Mouse (Mus musculus) neural tube, embryonic 15.5 days (tissue): Measurements from ENCODE around the gene Gm45062. TPM values are rescaled to one million over a fixed set of nuclear protein-coding genes. Genes with fewer than 3 reads are reported as not detected.

ENCODE experiments used
- ATAC-seq: fragments of 200-750 bp; cut with Nextera tagmentation; 2 replicates; pipeline ENCODE4 v1.8.0; 2017; ENCODE audit warnings: mild to moderate bottlenecking, moderate TSS enrichment, moderate library complexity; ENCODE audit not compliant: low FRiP score
- H3K27ac ChIP-seq: fragments of 300-500 bp; sonication (generic); replicated peaks from 2 replicates; pipeline ENCODE4 v1.5.1; 2015; ENCODE audit warnings: mild to moderate bottlenecking, inconsistent platforms
- H3K27me3 ChIP-seq: fragments of 300-500 bp; sonication (generic); replicated peaks from 2 replicates; pipeline ENCODE4 v1.6.1; 2015; ENCODE audit warnings: inconsistent platforms
- H3K36me3 ChIP-seq: fragments of 300-500 bp; sonication (generic); 2 replicates; pipeline ENCODE4 v1.6.1; 2015; ENCODE audit warnings: inconsistent platforms
- H3K4me1 ChIP-seq: fragments of 300-500 bp; sonication (generic); 2 replicates; pipeline ENCODE4 v1.6.1; 2015; ENCODE audit warnings: inconsistent platforms
- H3K4me2 ChIP-seq: fragments of 300-500 bp; sonication (generic); 2 replicates; pipeline ENCODE4 v1.6.1; 2015; ENCODE audit warnings: inconsistent platforms, mild to moderate bottlenecking, moderate library complexity
- H3K4me3 ChIP-seq: fragments of 300-500 bp; sonication (generic); replicated peaks from 2 replicates; pipeline ENCODE4 v1.5.1; 2015; ENCODE audit warnings: mild to moderate bottlenecking, inconsistent platforms
- H3K9ac ChIP-seq: fragments of 300-500 bp; sonication (generic); replicated peaks from 2 replicates; pipeline ENCODE4 v1.6.1; 2015; ENCODE audit warnings: mild to moderate bottlenecking, inconsistent platforms
- H3K9me3 ChIP-seq: fragments of 300-500 bp; sonication (generic); replicated peaks from 2 replicates; pipeline ENCODE4 v1.6.1; 2016; ENCODE audit warnings: inconsistent platforms
- WGBS: fragments of 180-500 bp; shearing (Covaris S2); methylation state at CpG from one replicate; pipeline ENCODE4 v1.1.7; 2015; ENCODE audit warnings: mixed read lengths; 5-methylcytosine and 5-hydroxymethylcytosine counted together
- polyA plus RNA-seq: library from polyadenylated mRNA; unstranded; fragments of >200 nt; fragmentation: Nextera tagmentation; extraction: Ambion mirVana; gene quantifications from 2 replicates; pipeline ENCODE4 v1.2.1, GENCODE M21; 2015

Gene Gm45062
- polyA plus RNA-seq, 1 experiment from 2014 or later, result 9.4 TPM

DNA sequence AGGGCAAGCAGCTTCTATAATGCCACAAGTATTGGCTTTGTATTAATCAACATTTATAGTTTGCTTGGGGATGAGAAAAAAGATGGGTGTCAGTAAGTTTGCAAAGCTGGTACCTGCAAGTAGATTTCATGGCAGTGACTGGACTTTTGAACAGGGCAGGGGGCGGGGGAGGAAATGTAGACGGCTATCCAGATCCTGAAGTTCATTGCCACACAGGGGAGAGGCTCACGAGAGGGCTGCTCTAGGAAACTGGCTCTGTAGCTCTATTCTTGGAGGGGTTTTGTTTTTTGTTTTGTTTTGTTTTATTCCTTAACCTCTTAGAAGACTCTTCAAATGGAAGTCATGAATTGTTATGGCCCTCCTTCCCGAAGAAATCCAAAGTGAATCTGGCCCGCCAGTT lies 162.2 kb downstream of the Gm45062 start:
- H3K27ac ChIP-seq, result no peak overlapping the region; the same call in 1 of the 2 replicates
- no peaks in the 10 kb centered on the region for H3K36me3 ChIP-seq
- H3K4me1 ChIP-seq, result peaks cover 24% of the 10 kb centered on the region
- H3K27me3 ChIP-seq, result no peaks in the 10 kb centered on the region
- no peak overlapping the region for H3K9ac ChIP-seq
- ATAC-seq, result no peak
- H3K4me2 ChIP-seq, result no peak overlapping the region
- H3K4me3 ChIP-seq, result no peak overlapping the region
- H3K9me3 ChIP-seq, result no peaks in the 10 kb centered on the region
- WGBS, result 65% methylated on average over 5 of the region's 5 CpGs

GRCm38 (mm10) chr6:8421959-8422581 lies 162.8 kb downstream of the Gm45062 start:
- Histone ChIP-seq H3K27me3 (no peaks in the 10 kb centered on the region), H3K4me3 (no peak overlapping the region), H3K4me1 (peaks cover 24% of the 10 kb centered on the region), H3K36me3 (no peaks in the 10 kb centered on the region), H3K4me2 (0 out of 2 replicates have a peak overlapping the region, but pooled peaks have one; percentile 9), H3K9me3 (no peaks in the 10 kb centered on the region), H3K27ac (peak overlapping the region; percentile 28; the same call in 1 of the 2 replicates), H3K9ac (no peak overlapping the region)
- peak; percentile 73; the same call in 1 of the 2 replicates for ATAC-seq
- WGBS, result 41% methylated on average over 10 of the region's 10 CpGs

DNA sequence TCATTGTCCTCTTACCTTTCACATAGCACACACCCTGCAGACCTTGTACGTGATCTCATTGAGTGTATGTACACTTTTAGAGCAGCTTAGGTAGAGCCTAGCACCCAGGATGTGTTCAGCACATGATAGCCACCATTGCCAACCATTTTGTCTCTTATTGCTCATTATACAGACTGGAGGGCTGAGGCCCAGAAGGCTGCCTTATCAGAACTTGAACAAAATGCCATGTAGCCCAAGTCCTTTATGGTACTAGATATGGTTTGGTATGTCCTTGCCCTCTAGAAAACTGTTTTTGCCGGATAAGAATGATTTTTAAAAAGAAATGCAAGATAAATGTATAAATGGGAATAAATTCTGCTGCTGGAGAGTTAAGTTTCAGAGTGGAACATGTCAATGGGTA lies 163.9 kb downstream of the Gm45062 start:
- Histone ChIP-seq H3K27ac (no peak overlapping the region), H3K27me3 (no peaks in the 10 kb centered on the region), H3K4me3 (no peak overlapping the region), H3K4me2 (no peak overlapping the region), H3K9ac (no peak overlapping the region), H3K4me1 (peaks cover 24% of the 10 kb centered on the region), H3K36me3 (no peaks in the 10 kb centered on the region), H3K9me3 (no peaks in the 10 kb centered on the region)
- ATAC-seq, result no peak
- WGBS, result 90% methylated on average over 2 of the region's 2 CpGs

GRCm38 (mm10) chr6:8427692-8428091 lies 168.4 kb downstream of the Gm45062 start:
- H3K27ac ChIP-seq, result no peak overlapping the region
- ATAC-seq, result no peak
- WGBS, result 84% methylated on average over 5 of the region's 5 CpGs

DNA sequence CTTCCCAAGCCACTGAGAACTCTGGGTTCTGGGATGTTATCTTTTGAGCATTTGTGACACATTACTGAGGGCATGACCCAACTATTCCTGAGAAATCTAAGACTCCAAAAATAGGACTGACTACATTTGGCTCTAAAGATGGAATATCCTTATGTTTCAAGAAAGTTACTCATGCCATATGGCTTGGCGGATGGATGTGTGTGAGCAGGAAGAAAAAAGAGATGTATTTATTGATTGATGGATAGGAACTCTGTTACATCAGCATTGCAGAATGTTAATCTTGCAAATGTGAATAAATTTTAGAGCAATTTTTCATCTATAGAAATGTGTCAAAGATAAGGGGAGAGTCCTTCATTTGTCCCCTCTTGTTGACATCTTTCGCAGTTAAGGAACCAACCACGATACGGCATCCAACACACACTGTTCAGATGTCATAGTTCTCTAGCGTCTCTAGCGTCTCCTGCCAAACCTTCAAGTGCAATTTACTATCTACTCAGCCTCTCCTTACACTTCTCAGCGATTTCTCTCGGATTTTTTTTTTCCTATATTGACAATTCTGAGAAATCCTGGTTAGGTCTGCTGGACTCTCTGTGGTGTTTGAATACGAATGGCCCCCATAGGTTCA lies 171.5 kb downstream of the Gm45062 start:
- ATAC-seq, result no peak
- Histone ChIP-seq H3K27me3 (no peaks in the 10 kb centered on the region), H3K4me2 (no peak overlapping the region), H3K27ac (no peak overlapping the region), H3K9ac (no peak overlapping the region), H3K4me1 (no peaks in the 10 kb centered on the region), H3K4me3 (no peak overlapping the region), H3K36me3 (no peaks in the 10 kb centered on the region), H3K9me3 (no peaks in the 10 kb centered on the region)
- 93% methylated on average over 9 of the region's 9 CpGs for WGBS

More at GRCm38 (mm10) chr6:8427692-8428091, 168.4 kb downstream of the Gm45062 start:
- Histone ChIP-seq H3K4me2 (no peak overlapping the region), H3K9ac (no peak overlapping the region), H3K4me1 (0 out of 2 replicates have a peak, but pooled peaks cover 4% of the 10 kb centered on the region), H3K9me3 (no peaks in the 10 kb centered on the region), H3K27me3 (no peaks in the 10 kb centered on the region), H3K36me3 (no peaks in the 10 kb centered on the region), H3K4me3 (no peak overlapping the region)

DNA sequence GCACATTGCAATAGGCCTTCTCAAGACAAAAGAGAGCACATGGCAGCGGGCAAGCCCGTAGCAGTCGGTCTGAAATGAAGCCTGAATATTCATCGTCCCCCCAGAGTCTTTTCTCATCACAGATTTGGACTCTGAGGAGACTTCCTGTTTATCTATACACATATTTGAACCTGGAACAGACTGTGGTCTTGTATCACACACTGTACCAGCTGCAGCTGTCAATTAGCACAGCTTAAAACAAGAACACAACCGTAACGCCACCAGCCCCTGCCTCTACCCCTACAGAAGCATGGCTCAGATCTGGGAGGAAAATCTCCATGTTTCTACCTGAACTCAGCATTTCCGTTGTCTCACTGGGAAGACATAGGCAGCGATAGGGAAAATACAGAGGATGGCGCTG lies 173.9 kb downstream of the Gm45062 start:
- Histone ChIP-seq H3K27me3 (no peaks in the 10 kb centered on the region), H3K4me2 (no peak overlapping the region), H3K36me3 (no peaks in the 10 kb centered on the region), H3K9ac (no peak overlapping the region), H3K4me1 (no peaks in the 10 kb centered on the region), H3K27ac (no peak overlapping the region), H3K9me3 (no peaks in the 10 kb centered on the region), H3K4me3 (no peak overlapping the region)
- ATAC-seq, result no peak
- WGBS, result 78% methylated on average over 9 of the region's 9 CpGs

GRCm38 (mm10) chr6:8437937-8438336 lies 178.7 kb downstream of the Gm45062 start:
- Histone ChIP-seq H3K27ac (no peak overlapping the region), H3K27me3 (no peaks in the 10 kb centered on the region), H3K4me2 (no peak overlapping the region), H3K9ac (no peak overlapping the region), H3K4me3 (no peak overlapping the region), H3K9me3 (no peaks in the 10 kb centered on the region), H3K4me1 (no peaks in the 10 kb centered on the region), H3K36me3 (no peaks in the 10 kb centered on the region)
- no peak for ATAC-seq
- WGBS, result 95% methylated on average over 3 of the region's 3 CpGs

DNA sequence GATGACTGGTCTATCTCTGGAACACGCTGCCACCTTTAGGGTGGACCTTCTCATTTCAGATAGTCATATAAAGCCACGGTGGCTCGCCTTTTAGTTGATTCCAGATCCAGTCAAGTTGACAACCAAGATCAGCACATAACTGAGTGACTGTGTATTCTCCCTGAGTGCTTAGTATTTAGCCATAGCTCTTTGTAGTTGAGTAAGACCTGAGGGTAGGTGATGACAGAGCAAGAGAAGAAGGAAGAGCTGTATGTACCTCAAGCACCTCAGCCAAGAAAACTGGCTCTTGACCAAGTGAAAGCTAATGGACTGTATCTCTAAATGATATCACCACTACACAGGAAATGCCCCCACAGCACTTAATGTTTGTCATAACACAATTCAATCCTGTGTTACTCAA lies 182.6 kb downstream of the Gm45062 start:
- Histone ChIP-seq H3K9me3 (no peaks in the 10 kb centered on the region), H3K4me1 (peaks cover 8% of the 10 kb centered on the region; the same call in 1 of the 2 replicates), H3K4me2 (no peak overlapping the region), H3K36me3 (no peaks in the 10 kb centered on the region), H3K9ac (no peak overlapping the region), H3K27ac (no peak overlapping the region), H3K27me3 (no peaks in the 10 kb centered on the region), H3K4me3 (no peak overlapping the region)
- 92% methylated on average over 3 of the region's 3 CpGs for WGBS
- ATAC-seq, result no peak

DNA sequence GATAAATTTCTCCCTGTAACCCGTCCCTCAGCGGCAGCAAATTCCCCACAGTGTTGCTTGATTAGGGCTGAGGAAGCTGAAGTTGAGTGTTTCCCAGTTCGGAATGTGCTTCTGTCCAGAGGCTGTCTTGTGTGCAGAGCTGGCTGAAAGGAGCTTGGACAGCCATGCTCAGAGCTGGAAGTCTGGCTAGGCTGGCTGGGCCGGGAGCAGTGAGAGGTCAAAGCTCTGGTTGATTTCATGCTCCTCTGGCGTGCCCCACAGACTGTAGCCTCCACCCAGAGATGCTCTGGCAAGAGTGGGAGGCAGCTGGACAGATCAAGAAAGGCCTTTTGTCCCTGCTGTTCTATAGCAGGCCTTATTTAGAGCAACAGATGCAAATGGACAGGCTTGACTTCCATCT lies 187.5 kb downstream of the Gm45062 start:
- no peaks in the 10 kb centered on the region for H3K36me3 ChIP-seq
- 29% methylated on average over 5 of the region's 5 CpGs for WGBS
- no peak overlapping the region for H3K4me3 ChIP-seq
- ATAC-seq, result peak; percentile 58; the same call in 1 of the 2 replicates
- peaks cover 10% of the 10 kb centered on the region; the same call in 1 of the 2 replicates for H3K4me1 ChIP-seq
- H3K27ac ChIP-seq, result 0 out of 2 replicates have a peak overlapping the region, but pooled peaks have one; percentile 48
- no peak overlapping the region for H3K9ac ChIP-seq
- H3K4me2 ChIP-seq, result no peak overlapping the region
- H3K9me3 ChIP-seq, result no peaks in the 10 kb centered on the region
- H3K27me3 ChIP-seq, result no peaks in the 10 kb centered on the region

DNA sequence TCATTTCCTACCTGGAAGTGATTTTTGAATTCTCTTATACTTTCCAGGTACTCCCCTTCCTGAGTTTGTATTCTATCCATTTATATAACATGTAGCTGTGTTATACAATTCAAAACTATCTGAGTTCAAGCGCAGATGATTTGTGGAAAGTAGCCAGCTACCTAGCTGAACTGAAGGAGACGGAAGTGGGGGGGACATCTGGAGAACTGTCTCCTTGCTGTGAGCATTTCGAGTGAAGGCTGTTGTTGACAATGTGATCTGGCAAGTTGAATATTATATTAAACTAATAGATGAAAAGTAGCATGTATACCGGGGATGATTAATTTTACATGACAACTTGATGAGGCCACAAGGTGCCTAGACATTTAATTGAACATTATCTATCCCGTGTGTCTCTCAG lies 196.3 kb downstream of the Gm45062 start:
- Histone ChIP-seq H3K9me3 (no peaks in the 10 kb centered on the region), H3K4me1 (no peaks in the 10 kb centered on the region), H3K9ac (no peak overlapping the region), H3K36me3 (no peaks in the 10 kb centered on the region), H3K4me2 (no peak overlapping the region), H3K4me3 (no peak overlapping the region), H3K27ac (no peak overlapping the region), H3K27me3 (no peaks in the 10 kb centered on the region)
- no peak for ATAC-seq
- 73% methylated on average over 5 of the region's 5 CpGs for WGBS

GRCm38 (mm10) chr6:8458596-8458995 lies 199.3 kb downstream of the Gm45062 start:
- no peak overlapping the region for H3K4me3 ChIP-seq
- H3K36me3 ChIP-seq, result no peaks in the 10 kb centered on the region
- 88% methylated on average over 4 of the region's 4 CpGs for WGBS
- H3K9ac ChIP-seq, result no peak overlapping the region
- no peak overlapping the region for H3K27ac ChIP-seq
- ATAC-seq, result no peak
- H3K27me3 ChIP-seq, result no peaks in the 10 kb centered on the region
- no peak overlapping the region for H3K4me2 ChIP-seq
- no peaks in the 10 kb centered on the region for H3K9me3 ChIP-seq
- no peaks in the 10 kb centered on the region for H3K4me1 ChIP-seq

DNA sequence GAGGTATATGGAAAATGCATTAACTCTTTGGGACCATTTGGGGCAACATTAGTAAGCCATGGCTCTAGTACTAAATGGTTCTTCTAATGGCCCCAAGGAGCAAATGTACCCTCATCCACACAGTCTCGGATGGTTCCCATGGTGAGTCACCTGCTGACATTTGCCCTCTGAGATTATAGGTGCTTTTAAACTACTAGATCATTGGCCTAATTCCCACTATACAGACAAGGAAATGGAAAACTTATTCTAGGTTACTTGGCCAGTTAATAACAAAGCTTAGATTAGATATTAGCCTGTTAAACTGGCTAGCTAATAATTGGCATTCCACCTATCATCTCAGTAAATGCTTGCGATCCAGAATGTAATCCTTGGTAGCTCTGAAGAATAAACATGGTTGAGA lies 203.2 kb downstream of the Gm45062 start:
- H3K27me3 ChIP-seq, result no peaks in the 10 kb centered on the region
- ATAC-seq, result no peak
- 94% methylated on average over 2 of the region's 2 CpGs for WGBS

More for the DNA sequence above, 203.2 kb downstream of the Gm45062 start:
- Histone ChIP-seq H3K4me3 (no peak overlapping the region), H3K9me3 (no peaks in the 10 kb centered on the region), H3K36me3 (no peaks in the 10 kb centered on the region), H3K4me1 (no peaks in the 10 kb centered on the region), H3K27ac (no peak overlapping the region), H3K4me2 (no peak overlapping the region), H3K9ac (no peak overlapping the region)
